Mouse (Mus musculus) c-Kit-positive CD71-positive TER-119-positive erythroid progenitor cells, embryonic 14.5 days (primary cell): Measurements from ENCODE around the gene Sez6l2.
A peak's percentile ranks its signal among the peaks of the same experiment; 100 is the strongest.
"Not testable (repeated sequence)": the region's sequence is repeated elsewhere in the genome, so short reads cannot be mapped to it uniquely, and the experiment has no call there.

ENCODE experiments used
- DNase-seq: peaks from one replicate; pipeline ENCODE4 v3.0.0-alpha.2; 2013; ENCODE audit warnings: low spot score

The Sez6l2 gene

GRCm38 (mm10) chr7:126949793-126950646 is at the start of gene Sez6l2:
Gene Sez6l2 (plus strand): TSS chr7:126950563.
- peak; percentile 81 for DNase-seq

- DNase-seq = no peak
Measured at GRCm38 (mm10) chr7:126905590-126905989, 44.8 kb upstream of the Sez6l2 start.

- no peak for DNase-seq
Measured at GRCm38 (mm10) chr7:126914844-126915243, 35.5 kb upstream of the Sez6l2 start.

- not testable (repeated sequence) for DNase-seq
Measured at GRCm38 (mm10) chr7:126918356-126918755, 32.0 kb upstream of the Sez6l2 start.

GRCm38 (mm10) chr7:126919973-126920372 is 30.4 kb upstream of the Sez6l2 start:
- DNase-seq = no peak

- DNase-seq = no peak
Measured at GRCm38 (mm10) chr7:126921563-126921962, 28.8 kb upstream of the Sez6l2 start.

GRCm38 (mm10) chr7:126922624-126923060 is 27.7 kb upstream of the Sez6l2 start, which contains the start of gene Tmem219:
Gene Tmem219 (minus strand): TSS chr7:126922917.
- DNase-seq = no peak

- no peak for DNase-seq
Measured at GRCm38 (mm10) chr7:126923999-126924398, 26.4 kb upstream of the Sez6l2 start.

- no peak for DNase-seq
Measured at GRCm38 (mm10) chr7:126926299-126926698, 24.1 kb upstream of the Sez6l2 start.

GRCm38 (mm10) chr7:126928384-126929037 is 21.9 kb upstream of the Sez6l2 start, which contains the start of gene Kctd13:
Gene Kctd13 (plus strand): TSS chr7:126928879.
- peak; percentile 86 for DNase-seq

GRCm38 (mm10) chr7:126929046-126929445 is 21.3 kb upstream of the Sez6l2 start:
- no peak for DNase-seq

- DNase-seq = no peak
Measured at GRCm38 (mm10) chr7:126932652-126933051, 17.7 kb upstream of the Sez6l2 start.

- no peak for DNase-seq
Measured at GRCm38 (mm10) chr7:126941171-126941570, 9.2 kb upstream of the Sez6l2 start.

GRCm38 (mm10) chr7:126941801-126942200 is 8.6 kb upstream of the Sez6l2 start:
- DNase-seq = no peak

GRCm38 (mm10) chr7:126946530-126946929 is 3.8 kb upstream of the Sez6l2 start:
- no peak for DNase-seq

GRCm38 (mm10) chr7:126948626-126949025 is 1.7 kb upstream of the Sez6l2 start:
- DNase-seq = no peak

GRCm38 (mm10) chr7:126949403-126949792 is 965 bp upstream of the Sez6l2 start, which contains the start of gene Asphd1:
Gene Asphd1 (minus strand): TSS chr7:126949582.
- DNase-seq = no peak

- no peak for DNase-seq
Measured at GRCm38 (mm10) chr7:126950647-126951615, 568 bp downstream of the Sez6l2 start.

GRCm38 (mm10) chr7:126951741-126952140 is 1.4 kb downstream of the Sez6l2 start:
- no peak for DNase-seq

GRCm38 (mm10) chr7:126952646-126953045 is 2.3 kb downstream of the Sez6l2 start:
- DNase-seq = no peak

GRCm38 (mm10) chr7:126955125-126955524 is 4.8 kb downstream of the Sez6l2 start:
- DNase-seq = no peak

- DNase-seq = no peak
Measured at GRCm38 (mm10) chr7:126959780-126960179, 9.4 kb downstream of the Sez6l2 start.
